In the genomic region with DNA sequence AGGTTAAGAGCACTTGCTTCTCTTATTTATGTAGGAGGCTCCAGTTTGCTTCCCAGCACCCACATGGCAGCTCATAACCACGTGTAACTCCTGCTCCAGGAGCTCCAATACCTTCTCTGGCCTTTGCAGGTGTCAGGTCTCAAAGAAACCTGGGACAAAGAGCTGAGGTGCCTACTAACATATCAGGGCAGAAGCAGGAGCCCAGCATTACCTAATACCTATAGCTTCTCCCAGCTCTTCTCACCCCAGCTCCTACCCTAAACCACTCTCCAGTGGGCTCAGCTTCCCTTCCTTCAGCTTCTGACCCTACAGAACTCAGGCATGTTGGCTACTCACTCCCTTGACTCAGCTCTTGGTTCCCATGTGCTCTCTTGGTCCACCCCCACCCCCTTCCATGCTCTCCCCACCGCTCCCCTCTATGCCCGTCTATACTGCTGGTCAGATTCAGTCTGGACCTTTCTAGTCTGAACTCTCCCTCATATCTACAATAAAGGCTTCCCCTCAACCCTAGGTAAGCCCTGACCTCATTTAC, we compare ENCODE assay signal across 9 mouse cellular contexts. TPM values are rescaled to one million over a fixed set of nuclear protein-coding genes. Genes with fewer than 3 reads are reported as not detected.
DNase-seq lines count a peak whose midpoint lies in the region; ATAC-seq and TF ChIP-seq lines count a peak whose summit lies in the region.
"Had no signal": no experiment of that assay in that cellular context is flagged by ENCODE, and none has a peak within 500 bp of the region (broad histone marks: within the 10 kb centered on the region; RNA-seq: fewer than 3 reads in every experiment).

No protein-coding gene starts in this region.

- TF ChIP-seq POLR2A in CH12.LX (IDR thresholded peaks at IDR 0.05; ENCODE audit: low read depth, low read length), result no peak

- peaks cover 21 to 36% of the 10 kb centered on the region in 2 experiments for H3K36me3 ChIP-seq in CH12.LX (replicated peaks in 1 of 2; ENCODE audit: control insufficient read depth in 1 of 2, insufficient read depth in 1 of 2, low read length in 1 of 2)
- peaks cover 25% of the 10 kb centered on the region for H3K36me3 ChIP-seq in forebrain, postnatal 0 days (ENCODE audit: insufficient read depth)
- peaks cover 25% of the 10 kb centered on the region for H3K36me3 ChIP-seq in liver, embryonic 15.5 days (replicated peaks)

- H3K4me2 ChIP-seq in CH12.LX (ENCODE audit: insufficient read depth, low read depth, poor library complexity, severe bottlenecking), result peak overlapping the region; percentile 97
- peak overlapping the region; percentile 66 for H3K4me2 ChIP-seq in forebrain, postnatal 0 days (ENCODE audit: low read depth)
- peak overlapping the region; percentile 83 for H3K4me2 ChIP-seq in liver, embryonic 15.5 days

- ATAC-seq in forebrain, postnatal 0 days, result no peak
- no peak for ATAC-seq in liver, embryonic 15.5 days (ENCODE audit: insufficient read depth)
- ATAC-seq in megakaryocyte progenitor cell, adult 5-6 weeks (replicated peaks; ENCODE audit: poor library complexity), result no peak

- no peaks in the 10 kb centered on the region for H3K9me3 ChIP-seq in CH12.LX (replicated peaks; ENCODE audit: low read length)
- no peaks in the 10 kb centered on the region for H3K9me3 ChIP-seq in forebrain, postnatal 0 days (ENCODE audit: low read length)
- no peaks in the 10 kb centered on the region for H3K9me3 ChIP-seq in liver, embryonic 15.5 days (replicated peaks)

- H3K4me3 ChIP-seq in CH12.LX (replicated peaks in 1 of 3; ENCODE audit: low read depth in 2 of 3, low read length in 2 of 3, poor library complexity in 1 of 3), result peak overlapping the region; percentile 56 to 88 (median 69)
- H3K4me3 ChIP-seq in forebrain, postnatal 0 days (ENCODE audit: low read depth, low read length), result peak overlapping the region; percentile 69; the same call in 1 of the 2 replicates
- peak overlapping the region; percentile 68 for H3K4me3 ChIP-seq in liver, embryonic 15.5 days (replicated peaks)

- H3K27me3 ChIP-seq in CH12.LX (replicated peaks), result no peaks in the 10 kb centered on the region
- H3K27me3 ChIP-seq in forebrain, postnatal 0 days (ENCODE audit: insufficient read depth, low read length), result no peaks in the 10 kb centered on the region
- H3K27me3 ChIP-seq in liver, embryonic 15.5 days, result no peaks in the 10 kb centered on the region

- no peak for TF ChIP-seq CTCF in CH12.LX (conservative IDR thresholded peaks at IDR 0.05 in 1 of 2, IDR thresholded peaks at IDR 0.05 in 1 of 2; ENCODE audit: low read depth in 2 of 2, low read length in 2 of 2)
- no peak for TF ChIP-seq CTCF in forebrain, postnatal 0 days (IDR thresholded peaks at IDR 0.05; ENCODE audit: low read depth)

- H3K9ac ChIP-seq in CH12.LX (ENCODE audit: insufficient read depth, low read depth), result peak overlapping the region; percentile 97
- H3K9ac ChIP-seq in forebrain, postnatal 0 days, result no peak overlapping the region
- peak overlapping the region; percentile 75 for H3K9ac ChIP-seq in liver, embryonic 15.5 days

- no peak for TF ChIP-seq RAD21 in CH12.LX (IDR thresholded peaks at IDR 0.05; ENCODE audit: low read depth, low read length)

- H3K79me2 ChIP-seq in CH12.LX (replicated peaks; ENCODE audit: control insufficient read depth, extremely low read depth, insufficient read depth, poor library complexity, severe bottlenecking), result peaks cover 54% of the 10 kb centered on the region

- no peak for TF ChIP-seq EP300 in CH12.LX (IDR thresholded peaks at IDR 0.05; ENCODE audit: low read length)

- in situ Hi-C loops in CH12.LX (cut with MboI; ENCODE audit: low pct_ligation_motif_present, low pct_unique_long_range_greater_than_20kb, low sequenced_read_pairs), result no loop called here

- WGBS in forebrain, postnatal 0 days, result 83% methylated on average over 3 of the region's 3 CpGs
- WGBS in liver, embryonic 15.5 days (ENCODE audit: insufficient replicate concordance), result 63% methylated on average over 3 of the region's 3 CpGs

- DNase-seq in heart, adult 11 months, result peak; percentile 81
- no peak for DNase-seq in heart, adult 9 months (ENCODE audit: low spot score in 2 of 2)
- no peak for DNase-seq in CH12.LX (ENCODE audit: extremely low read depth)
- DNase-seq in forebrain, postnatal 0 days, result no peak
- no peak for DNase-seq in adrenal gland, postnatal 4 days (ENCODE audit: low spot score in 2 of 2)
- no peak for DNase-seq in gastrocnemius, postnatal 4 days (ENCODE audit: low spot score in 2 of 2)
- DNase-seq: layer of hippocampus, adult 9-11 months had no signal

- H3K4me1 ChIP-seq in CH12.LX (ENCODE audit: control insufficient read depth in 1 of 2, insufficient read depth in 2 of 2), result peaks cover 2 to 35% of the 10 kb centered on the region in 2 experiments; a peak in 2 of 4 replicates
- H3K4me1 ChIP-seq in forebrain, postnatal 0 days (ENCODE audit: insufficient read depth), result peaks cover 27% of the 10 kb centered on the region
- H3K4me1 ChIP-seq in liver, embryonic 15.5 days (replicated peaks), result peaks cover 35% of the 10 kb centered on the region

- no peak overlapping the region; the same call in 1 of the 2 replicates for H3K27ac ChIP-seq in CH12.LX (ENCODE audit: insufficient read depth, low read depth)
- no peak overlapping the region for H3K27ac ChIP-seq in forebrain, postnatal 0 days (ENCODE audit: low read depth, low read length)
- H3K27ac ChIP-seq in liver, embryonic 15.5 days (replicated peaks), result peak overlapping the region; percentile 96; the same call in 1 of the 2 replicates

- dilution Hi-C loops in CH12.LX (cut with MboI; ENCODE audit: extremely low pct_ligation_motif_present, extremely low pct_unique_long_range_greater_than_20kb, low sequenced_read_pairs), result no loop called here

TF ChIP-seq in CH12.LX, 34 proteins besides CTCF, POLR2A, EP300 and RAD21:
- TF ChIP-seq UBTF (IDR thresholded peaks at IDR 0.05; ENCODE audit: low read depth, low read length), result no peak
- TF ChIP-seq GABPA (IDR thresholded peaks at IDR 0.05; ENCODE audit: insufficient replicate concordance, low read depth, low read length), result no peak
- TF ChIP-seq ELF1 (IDR thresholded peaks at IDR 0.05; ENCODE audit: low read depth, low read length), result no peak
- TF ChIP-seq JUND (conservative IDR thresholded peaks at IDR 0.05; ENCODE audit: low read depth, low read length), result no peak
- peak; percentile 68; the same call in 1 of the 2 replicates for TF ChIP-seq MAX (IDR thresholded peaks at IDR 0.05; ENCODE audit: low read length)
- TF ChIP-seq USF2 (conservative IDR thresholded peaks at IDR 0.05; ENCODE audit: low read depth, low read length), result no peak
- no peak for TF ChIP-seq E2F4 (IDR thresholded peaks at IDR 0.05; ENCODE audit: insufficient replicate concordance, low read depth, low read length)
- peak; percentile 95 for TF ChIP-seq MYC (IDR thresholded peaks at IDR 0.05; ENCODE audit: low read depth, low read length)
- TF ChIP-seq MEF2A (IDR thresholded peaks at IDR 0.05; ENCODE audit: borderline replicate concordance, low read depth, low read length), result no peak
- no peak for TF ChIP-seq ZC3H11A (IDR thresholded peaks at IDR 0.05; ENCODE audit: low read depth, low read length)
- TF ChIP-seq MXI1 (IDR thresholded peaks at IDR 0.05; ENCODE audit: low read depth, low read length), result peak; percentile 41; the same call in 1 of the 2 replicates
- TF ChIP-seq TBP (conservative IDR thresholded peaks at IDR 0.05; ENCODE audit: low read depth, low read length), result no peak
TF ChIP-seq in CH12.LX: peak in this region for 3.

RNA-seq across cellular contexts. Expression of a gene that starts 1.5 kb away (rescaled TPM):
- total RNA-seq in CH12.LX (2012; rRNA removed), result 25.7 and 27.9 TPM in 2 replicates
- 32.6 and 37.0 TPM in 2 replicates for total RNA-seq in CH12.LX (2014; rRNA removed)
- polyA plus RNA-seq in CH12.LX (2012; ENCODE audit: insufficient read length, low read depth), result 26.8 and 28.9 TPM in 2 replicates
- total RNA-seq in forebrain, postnatal 0 days (2014; rRNA removed), result 12.7 and 15.6 TPM in 2 replicates
- 7.7 and 11.9 TPM in 2 replicates for polyA plus RNA-seq in forebrain, postnatal 0 days (2015; fragmentation: Nextera tagmentation; extraction: Ambion mirVana)
- 5.9 and 6.1 TPM in 2 replicates for polyA plus RNA-seq in liver, embryonic 15.5 days (2015; fragmentation: Nextera tagmentation; extraction: Ambion mirVana)
- total RNA-seq in megakaryocyte progenitor cell, adult 5-6 weeks (2015), result 36.1 and 38.1 TPM in 2 replicates
- 22.5 and 27.9 TPM in 2 replicates for total RNA-seq in megakaryocyte progenitor cell, adult 5-6 weeks (2017)
- total RNA-seq in adrenal gland, postnatal 4 days (2021), result 10 to 100 TPM; 19.9 to 21.8 TPM
- total RNA-seq in gastrocnemius, postnatal 4 days (2021), result 1 to 10 TPM; 7.2 to 9.8 TPM

RNA-seq across cellular contexts. Expression of a gene that starts 1.9 kb away (rescaled TPM):
- total RNA-seq in CH12.LX (2012; rRNA removed), result 13.7 and 17.0 TPM in 2 replicates
- 31.1 and 34.5 TPM in 2 replicates for total RNA-seq in CH12.LX (2014; rRNA removed)
- 29.9 and 36.8 TPM in 2 replicates for polyA plus RNA-seq in CH12.LX (2012; ENCODE audit: insufficient read length, low read depth)
- total RNA-seq in forebrain, postnatal 0 days (2014; rRNA removed), result 19.5 and 19.9 TPM in 2 replicates
- 17.8 and 19.8 TPM in 2 replicates for polyA plus RNA-seq in forebrain, postnatal 0 days (2015; fragmentation: Nextera tagmentation; extraction: Ambion mirVana)
- polyA plus RNA-seq in liver, embryonic 15.5 days (2015; fragmentation: Nextera tagmentation; extraction: Ambion mirVana), result 4.7 and 4.9 TPM in 2 replicates
- total RNA-seq in megakaryocyte progenitor cell, adult 5-6 weeks (2015), result 29.9 and 35.3 TPM in 2 replicates
- 25.2 and 26.0 TPM in 2 replicates for total RNA-seq in megakaryocyte progenitor cell, adult 5-6 weeks (2017)
- total RNA-seq in adrenal gland, postnatal 4 days (2021), result 10 to 100 TPM; 16.6 to 17.6 TPM
- total RNA-seq in gastrocnemius, postnatal 4 days (2021), result 10 to 100 TPM in 1 of 2 experiments, 1 to 10 TPM in 1; 8.4 to 13.2 TPM
